Mouse (Mus musculus) heart, embryonic 14.5 days (tissue): ENCODE results near the gene Psmd7. TPM values are rescaled to one million over a fixed set of nuclear protein-coding genes. Genes with fewer than 3 reads are reported as not detected.

Experiments used
- ATAC-seq: fragments of 200-750 bp; cut with Nextera tagmentation; 2 replicates; pipeline ENCODE4 v1.8.0; 2017; ENCODE audit warnings: low read depth, moderate TSS enrichment; ENCODE audit not compliant: insufficient number of reproducible peaks, insufficient read depth, low FRiP score
- H3K27ac ChIP-seq, 2 experiments: fragments of 200-500 bp in 1 of 2; fragments of 300-500 bp in 1 of 2; sonication (generic) in 1 of 2; replicated peaks in 1 of 2; 2 replicates each; pipeline ENCODE4 v1.5.1; 2012 to 2014; ENCODE audit warnings: low read depth in 2 of 2, low read length in 2 of 2, control low read depth in 1 of 2, mild to moderate bottlenecking in 1 of 2, mixed read lengths in 1 of 2; ENCODE audit not compliant: control insufficient read depth in 1 of 2, insufficient read depth in 1 of 2
- H3K27me3 ChIP-seq: fragments of 300-500 bp; sonication (generic); 2 replicates; pipeline ENCODE4 v1.6.1; 2014; ENCODE audit warnings: mild to moderate bottlenecking, low read length, control low read depth; ENCODE audit not compliant: control insufficient read depth, insufficient read depth
- H3K36me3 ChIP-seq: fragments of 300-500 bp; sonication (generic); 2 replicates; pipeline ENCODE4 v1.6.1; 2014; ENCODE audit warnings: mild to moderate bottlenecking, control low read depth, low read length, mixed read lengths; ENCODE audit not compliant: control insufficient read depth, insufficient read depth
- H3K4me1 ChIP-seq, 2 experiments: fragments of 200-500 bp in 1 of 2; fragments of 300-500 bp in 1 of 2; sonication (generic) in 1 of 2; 2 replicates each; pipeline ENCODE4 v1.6.1; 2012 to 2014; ENCODE audit warnings: low read length in 2 of 2, control low read depth in 1 of 2, mixed read lengths in 1 of 2; ENCODE audit not compliant: control insufficient read depth in 2 of 2, insufficient read depth in 2 of 2
- H3K4me2 ChIP-seq: fragments of 300-500 bp; sonication (generic); 2 replicates; pipeline ENCODE4 v1.6.1; 2014; ENCODE audit warnings: mild to moderate bottlenecking, low read length
- H3K4me3 ChIP-seq, 2 experiments: fragments of 200-500 bp in 1 of 2; fragments of 300-500 bp in 1 of 2; sonication (generic) in 1 of 2; 2 replicates each; pipeline ENCODE4 v1.5.1; 2012 to 2014; ENCODE audit warnings: low read length in 2 of 2, mild to moderate bottlenecking in 2 of 2, control low read depth in 1 of 2, low read depth in 1 of 2, moderate library complexity in 1 of 2; ENCODE audit not compliant: control insufficient read depth in 1 of 2, insufficient read depth in 1 of 2
- H3K9ac ChIP-seq: fragments of 300-500 bp; sonication (generic); 2 replicates; pipeline ENCODE4 v1.6.1; 2014; ENCODE audit warnings: mild to moderate bottlenecking, low read length
- H3K9me3 ChIP-seq: fragments of 300-500 bp; sonication (generic); 2 replicates; pipeline ENCODE4 v1.6.1; 2016; ENCODE audit warnings: low read length, control low read depth; ENCODE audit not compliant: control insufficient read depth
- WGBS: fragments of 180-500 bp; shearing (Covaris S2); extraction: QIAGEN DNeasy Blood & Tissue Kit; methylation state at CpG from one replicate; pipeline ENCODE4 v1.1.7; 2014; 5-methylcytosine and 5-hydroxymethylcytosine counted together
- polyA plus RNA-seq: library from polyadenylated mRNA; unstranded; fragments of >200 nt; fragmentation: Nextera tagmentation; extraction: Ambion mirVana; gene quantifications from 2 replicates; pipeline ENCODE4 v1.2.1, GENCODE M21; 2014

Gene Psmd7
- polyA plus RNA-seq, 1 experiment from 2014 or later = 179 TPM

DNA sequence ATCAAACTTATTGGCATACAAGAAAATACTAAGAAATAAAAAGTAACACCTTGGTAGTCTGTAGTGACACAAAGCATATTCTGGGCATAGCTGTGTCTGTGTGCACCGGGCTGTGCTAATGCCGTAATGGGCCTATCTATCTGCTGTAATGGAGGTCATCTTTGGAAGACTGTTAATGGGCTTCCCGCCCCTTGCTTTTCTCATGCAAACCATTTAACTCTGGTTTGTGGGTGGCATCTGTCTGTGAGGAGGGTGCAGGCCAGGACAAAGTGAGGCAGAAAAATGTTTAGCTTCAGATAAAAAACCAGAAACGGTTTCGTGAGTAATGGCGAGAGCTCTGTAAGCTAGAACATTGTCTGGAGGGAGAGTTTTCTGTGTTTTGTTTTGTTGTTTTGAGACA is 6.6 kb upstream of the Psmd7 start:
- H3K4me1 ChIP-seq = no peaks in the 10 kb centered on the region
- H3K36me3 ChIP-seq = no peaks in the 10 kb centered on the region
- ATAC-seq = no peak
- H3K4me3 ChIP-seq = no peak overlapping the region
- WGBS = 75% methylated on average over 6 of the region's 6 CpGs
- no peak overlapping the region for H3K9ac ChIP-seq
- H3K27ac ChIP-seq = no peak overlapping the region
- no peaks in the 10 kb centered on the region for H3K9me3 ChIP-seq
- H3K27me3 ChIP-seq = no peaks in the 10 kb centered on the region
- no peak overlapping the region for H3K4me2 ChIP-seq

DNA sequence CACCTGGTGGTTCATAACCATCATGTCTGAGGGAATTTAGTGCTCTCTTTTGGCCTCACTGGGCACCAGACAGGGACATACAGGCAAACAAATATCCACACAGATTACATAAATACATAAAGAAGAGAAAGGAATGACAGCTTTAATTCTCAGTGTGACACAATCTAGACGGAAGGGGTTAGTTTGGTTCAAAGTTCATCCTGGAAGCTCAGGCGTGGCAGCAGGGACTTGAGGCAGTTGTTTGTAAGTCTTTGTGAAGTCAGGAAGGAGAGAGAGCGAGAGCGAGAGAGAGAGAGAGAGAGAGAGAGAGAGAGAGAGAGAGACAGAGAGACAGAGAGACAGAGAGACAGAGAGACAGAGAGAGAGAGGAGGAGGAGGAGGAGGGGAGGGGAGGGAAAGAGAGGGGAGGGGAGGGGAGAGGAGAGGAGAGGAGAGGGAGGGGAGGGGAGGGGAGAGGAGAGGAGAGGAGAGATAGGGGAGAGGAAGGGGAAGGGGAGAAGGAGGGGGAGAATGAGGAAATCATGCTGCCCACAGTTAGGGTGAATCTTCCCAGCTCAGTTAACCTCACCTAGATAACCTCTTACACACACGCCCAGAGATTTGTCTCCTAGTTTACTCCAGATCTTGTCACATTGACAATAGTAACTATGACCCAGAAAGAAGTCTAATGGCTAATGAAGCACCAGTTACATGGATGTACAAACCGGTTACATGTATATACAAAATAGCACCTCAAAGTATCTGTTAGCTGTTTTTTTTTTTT is 5.9 kb upstream of the Psmd7 start:
- Histone ChIP-seq H3K4me3 (no peak overlapping the region), H3K36me3 (no peaks in the 10 kb centered on the region), H3K4me1 (no peaks in the 10 kb centered on the region), H3K27me3 (no peaks in the 10 kb centered on the region), H3K9me3 (no peaks in the 10 kb centered on the region), H3K9ac (no peak overlapping the region), H3K4me2 (no peak overlapping the region), H3K27ac (no peak overlapping the region)
- 67% methylated on average over 6 of the region's 6 CpGs for WGBS
- ATAC-seq = no peak

DNA sequence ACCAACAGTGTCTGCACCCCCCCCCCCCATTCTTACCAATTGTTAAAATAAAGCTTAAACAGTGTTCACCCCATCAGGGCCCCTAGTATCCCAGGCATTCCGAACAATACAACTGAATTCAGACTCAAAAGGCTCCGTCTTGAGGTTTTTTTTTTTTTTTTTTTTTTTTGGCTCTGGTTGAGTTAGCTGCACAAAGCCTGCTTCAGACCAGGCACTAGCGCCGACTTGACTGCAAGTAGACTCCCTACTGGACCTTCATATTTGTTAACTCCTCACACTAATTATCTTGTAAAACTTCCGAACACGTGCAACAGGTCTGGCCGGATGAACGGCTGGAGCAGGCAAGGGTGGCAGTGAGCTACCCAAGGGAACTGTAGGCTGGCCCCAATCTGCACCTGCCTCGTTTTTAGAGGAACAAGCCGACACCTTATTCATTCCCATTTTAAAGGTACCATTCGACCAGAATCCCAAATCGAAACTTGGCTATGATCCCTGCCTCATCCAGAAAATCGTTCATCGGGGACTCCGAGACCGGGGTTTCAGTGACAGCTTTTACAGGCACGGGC is 752 bp downstream of the Psmd7 start:
- H3K9me3 ChIP-seq = no peaks in the 10 kb centered on the region
- H3K4me2 ChIP-seq = peak overlapping the region; percentile 82
- WGBS = 2% methylated on average over 17 of the region's 17 CpGs
- ATAC-seq = no peak
- peak overlapping the region; percentile 94 for H3K9ac ChIP-seq
- peak overlapping the region; percentile 61 to 95 for H3K4me3 ChIP-seq
- H3K27ac ChIP-seq = peak overlapping the region; percentile 68 to 79; a peak in 3 of 4 replicates
- H3K4me1 ChIP-seq = peaks cover 0 to 10% of the 10 kb centered on the region in 2 experiments; a peak in 2 of 4 replicates
- H3K36me3 ChIP-seq = peaks cover 38% of the 10 kb centered on the region
- no peaks in the 10 kb centered on the region for H3K27me3 ChIP-seq

DNA sequence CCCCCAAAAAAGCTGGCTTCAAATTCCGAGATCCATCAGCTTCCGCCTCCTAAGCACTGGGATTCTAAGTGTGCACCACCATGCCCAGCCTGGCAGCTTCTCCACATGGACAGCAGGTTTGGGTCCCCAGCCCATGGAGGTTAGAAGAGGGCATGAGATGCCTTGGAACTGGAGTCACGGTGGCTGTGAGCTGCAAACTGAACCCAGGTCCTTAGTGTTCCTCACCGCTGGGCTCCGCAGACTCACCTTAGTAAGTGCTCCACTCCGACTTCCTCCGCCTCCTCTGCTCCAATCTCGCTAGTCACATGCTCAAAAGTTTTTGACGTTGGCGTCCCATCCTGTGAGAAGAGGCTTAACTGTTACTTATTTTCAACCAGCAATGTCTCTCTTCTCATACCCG is 6.1 kb downstream of the Psmd7 start:
- Histone ChIP-seq H3K9me3 (no peaks in the 10 kb centered on the region), H3K27me3 (no peaks in the 10 kb centered on the region), H3K27ac (no peak overlapping the region), H3K4me2 (no peak overlapping the region), H3K36me3 (peaks cover 83% of the 10 kb centered on the region), H3K9ac (no peak overlapping the region), H3K4me3 (no peak overlapping the region), H3K4me1 (peaks cover 0 to 8% of the 10 kb centered on the region in 2 experiments; a peak in 2 of 4 replicates)
- no peak for ATAC-seq
- WGBS = 91% methylated on average over 11 of the region's 11 CpGs

DNA sequence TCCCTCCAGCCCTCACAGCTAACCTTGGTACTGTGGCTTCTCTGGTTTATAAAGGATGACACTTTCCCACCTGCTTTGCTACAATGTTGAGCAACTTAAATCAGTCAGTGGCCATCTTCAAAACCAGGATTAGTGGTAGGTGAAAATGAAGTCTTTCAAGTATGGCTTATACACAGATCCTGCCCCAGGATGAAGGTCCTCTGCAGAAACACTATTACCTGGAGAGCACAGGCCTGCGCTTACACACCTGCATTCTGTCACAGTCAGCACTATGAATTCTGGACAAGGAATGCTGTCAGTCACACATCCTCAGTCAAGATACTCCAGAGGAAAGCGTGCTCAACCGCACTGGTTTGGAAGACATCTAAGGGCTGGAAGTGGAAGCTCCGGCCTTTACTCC is 6.7 kb downstream of the Psmd7 start:
- no peaks in the 10 kb centered on the region for H3K27me3 ChIP-seq
- H3K4me3 ChIP-seq = no peak overlapping the region
- H3K9me3 ChIP-seq = no peaks in the 10 kb centered on the region
- no peak for ATAC-seq
- no peak overlapping the region for H3K27ac ChIP-seq
- H3K36me3 ChIP-seq = peaks cover 83% of the 10 kb centered on the region
- H3K9ac ChIP-seq = no peak overlapping the region
- H3K4me1 ChIP-seq = peaks cover 1 to 3% of the 10 kb centered on the region in 2 experiments; a peak in 3 of 4 replicates
- no peak overlapping the region for H3K4me2 ChIP-seq
- WGBS = 97% methylated on average over 4 of the region's 4 CpGs

DNA sequence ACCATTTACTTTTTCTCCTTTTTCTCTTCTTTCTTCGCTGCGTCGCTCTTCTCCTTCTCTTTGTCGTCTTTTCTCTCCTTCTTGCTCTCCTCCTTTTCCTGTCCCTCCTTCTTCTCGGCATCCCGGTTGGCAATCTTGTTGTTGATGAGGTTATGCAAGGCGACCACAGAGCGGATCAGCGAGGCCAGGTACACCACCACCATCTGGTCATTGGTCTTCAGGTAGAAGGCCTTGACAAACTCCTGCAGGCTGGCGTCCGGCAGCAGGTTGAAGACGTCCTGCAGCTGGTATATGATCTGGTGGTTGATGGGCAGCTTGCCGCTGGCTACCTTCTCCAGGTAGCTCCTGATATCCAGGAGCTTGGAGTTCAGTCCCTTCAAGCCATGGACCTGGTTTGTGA is 7.4 kb downstream of the Psmd7 start:
- Histone ChIP-seq H3K4me2 (no peak overlapping the region), H3K9ac (no peak overlapping the region), H3K4me1 (peaks cover 2 to 4% of the 10 kb centered on the region in 2 experiments; a peak in 2 of 4 replicates), H3K27me3 (no peaks in the 10 kb centered on the region), H3K36me3 (peaks cover 78% of the 10 kb centered on the region), H3K9me3 (no peaks in the 10 kb centered on the region), H3K4me3 (no peak overlapping the region), H3K27ac (no peak overlapping the region)
- 91% methylated on average over 13 of the region's 13 CpGs for WGBS
- ATAC-seq = no peak

DNA sequence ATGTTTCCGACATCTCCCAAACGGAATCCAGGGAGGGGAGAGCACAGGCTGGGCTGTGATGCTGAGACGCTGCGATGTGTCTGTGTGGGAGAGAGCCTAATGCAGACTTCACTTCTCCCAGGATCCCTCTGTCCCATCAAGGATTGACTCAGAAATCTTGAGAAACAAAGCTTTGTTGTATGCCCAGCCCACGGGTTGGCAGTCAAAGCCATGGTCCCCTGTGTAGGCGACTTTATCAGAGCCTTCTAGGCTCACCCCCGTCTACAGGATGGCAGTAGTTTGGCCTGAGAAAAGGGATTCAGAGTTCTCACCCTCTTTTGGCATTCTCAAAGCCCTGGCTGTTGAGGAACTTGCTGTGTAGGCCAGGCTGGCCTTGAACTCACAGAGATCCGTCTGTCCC is 9.7 kb downstream of the Psmd7 start:
- H3K4me1 ChIP-seq = peaks cover 2 to 4% of the 10 kb centered on the region in 2 experiments; a peak in 2 of 4 replicates
- H3K4me3 ChIP-seq = no peak overlapping the region
- H3K9me3 ChIP-seq = no peaks in the 10 kb centered on the region
- H3K36me3 ChIP-seq = peaks cover 55% of the 10 kb centered on the region
- H3K9ac ChIP-seq = no peak overlapping the region
- H3K27me3 ChIP-seq = no peaks in the 10 kb centered on the region
- H3K27ac ChIP-seq = no peak overlapping the region
- WGBS = 79% methylated on average over 8 of the region's 8 CpGs
- no peak overlapping the region for H3K4me2 ChIP-seq
- ATAC-seq = no peak
